Mouse (Mus musculus) c-Kit-negative CD71-positive TER-119-positive erythroid progenitor cells, embryonic 14.5 days (primary cell): Measurements from ENCODE around the gene Gm9999.

Experiments
- DNase-seq: peaks from one replicate; pipeline ENCODE4 v3.0.0-alpha.2; 2013; ENCODE audit warnings: low read depth, low spot score

Gene Gm9999

GRCm38 (mm10) chr7:47027520-47027919 is 44.1 kb downstream of the Gm9999 start:
- DNase-seq, result no peak

GRCm38 (mm10) chr7:47030517-47031193 is 47.3 kb downstream of the Gm9999 start:
- no peak for DNase-seq

- DNase-seq, result no peak
These were observed 48.0 kb downstream of the Gm9999 start for GRCm38 (mm10) chr7:47031371-47031770.

GRCm38 (mm10) chr7:47034785-47035384 is 51.5 kb downstream of the Gm9999 start:
- DNase-seq, result no peak

GRCm38 (mm10) chr7:47035426-47035825 is 52.0 kb downstream of the Gm9999 start:
- DNase-seq, result no peak
